Mouse (Mus musculus): Measurements from ENCODE around the gene Plin3. TPM values are rescaled to one million over a fixed set of nuclear protein-coding genes. Genes with fewer than 3 reads are reported as not detected.

The Plin3 gene
- polyA plus RNA-seq, 1 experiment from 2014 or later = 14.8 TPM

MicroRNAs encoded within 50 kb of the gene (microRNA counts, 519-probe panel; counts per million panel counts)
- 2,141 counts per million, percentile 60 among the panel's probes with 10 or more counts for microRNA mmu-miR-7b

Small RNA genes lying within 50 kb of the gene (microRNA-seq; reads per million reads assigned to microRNA genes)
- gene Mir7b = 1,625 reads per million, percentile 83 among the genes with 10 or more reads in this experiment

Other genes with a start within 250 kb of the Plin3 start
- 73.7 and 78.6 TPM in 2 replicates for gene Ubxn6, start 217.8 kb downstream of the Plin3 start, polyA plus RNA-seq (2015; fragmentation: Nextera tagmentation; extraction: Ambion mirVana)
- 156 and 159 TPM in 2 replicates for gene Hdgfl2, start 213.2 kb downstream of the Plin3 start, polyA plus RNA-seq (2015; fragmentation: Nextera tagmentation; extraction: Ambion mirVana)
- gene Plin4, start 183.1 kb downstream of the Plin3 start, polyA plus RNA-seq (2015; fragmentation: Nextera tagmentation; extraction: Ambion mirVana) = 0.04 and 0.11 TPM in 2 replicates
- 0.43 and 0.55 TPM in 2 replicates for gene Plin5, start 175.3 kb downstream of the Plin3 start, polyA plus RNA-seq (2015; fragmentation: Nextera tagmentation; extraction: Ambion mirVana)
- gene Lrg1, start 170.9 kb downstream of the Plin3 start, polyA plus RNA-seq (2015; fragmentation: Nextera tagmentation; extraction: Ambion mirVana) = 0.15 TPM in 1 of 2 replicates, not detected in the other
- gene Sema6b, start 152.5 kb downstream of the Plin3 start, polyA plus RNA-seq (2015; fragmentation: Nextera tagmentation; extraction: Ambion mirVana) = 7.6 and 10.4 TPM in 2 replicates
- gene Tnfaip8l1, start 130.4 kb downstream of the Plin3 start, polyA plus RNA-seq (2015; fragmentation: Nextera tagmentation; extraction: Ambion mirVana) = 8.2 and 8.7 TPM in 2 replicates
- 64.6 and 68.4 TPM in 2 replicates for gene Mydgf, start 109.0 kb downstream of the Plin3 start, polyA plus RNA-seq (2015; fragmentation: Nextera tagmentation; extraction: Ambion mirVana)
- gene Dpp9, start 74.0 kb downstream of the Plin3 start, polyA plus RNA-seq (2015; fragmentation: Nextera tagmentation; extraction: Ambion mirVana) = 26.6 and 29.3 TPM in 2 replicates
- gene Fem1a, start 36.1 kb downstream of the Plin3 start, polyA plus RNA-seq (2015; fragmentation: Nextera tagmentation; extraction: Ambion mirVana) = 18.1 and 19.4 TPM in 2 replicates
- 1.0 and 1.3 TPM in 2 replicates for gene Ticam1, start 16.1 kb downstream of the Plin3 start, polyA plus RNA-seq (2015; fragmentation: Nextera tagmentation; extraction: Ambion mirVana)
- not detected in 2 replicates for gene Arrdc5, start 7.4 kb upstream of the Plin3 start, polyA plus RNA-seq (2015; fragmentation: Nextera tagmentation; extraction: Ambion mirVana)
- gene Uhrf1, start 10.4 kb upstream of the Plin3 start, polyA plus RNA-seq (2015; fragmentation: Nextera tagmentation; extraction: Ambion mirVana) = 59.9 and 62.8 TPM in 2 replicates
- 62.1 and 77.3 TPM in 2 replicates for gene Kdm4b, start 33.2 kb upstream of the Plin3 start, polyA plus RNA-seq (2015; fragmentation: Nextera tagmentation; extraction: Ambion mirVana)
- gene Ptprs, start 183.6 kb upstream of the Plin3 start, polyA plus RNA-seq (2015; fragmentation: Nextera tagmentation; extraction: Ambion mirVana) = 278 and 317 TPM in 2 replicates
- gene Znrf4, start 219.6 kb upstream of the Plin3 start, polyA plus RNA-seq (2015; fragmentation: Nextera tagmentation; extraction: Ambion mirVana) = 0.17 TPM in 1 of 2 replicates, not detected in the other

Measured in midbrain, embryonic 13.5 days (tissue).